Mouse (Mus musculus) c-Kit-positive CD71-positive TER-119-negative erythroid progenitor cells, embryonic 14.5 days (primary cell): ENCODE measurements around the gene Tmem213.
A peak's percentile ranks its signal among the peaks of the same experiment; 100 is the strongest.

ENCODE experiments used
- DNase-seq: peaks from one replicate; pipeline ENCODE4 v3.0.0-alpha.2; 2013; ENCODE audit warnings: low read depth

Tmem213 gene

DNA sequence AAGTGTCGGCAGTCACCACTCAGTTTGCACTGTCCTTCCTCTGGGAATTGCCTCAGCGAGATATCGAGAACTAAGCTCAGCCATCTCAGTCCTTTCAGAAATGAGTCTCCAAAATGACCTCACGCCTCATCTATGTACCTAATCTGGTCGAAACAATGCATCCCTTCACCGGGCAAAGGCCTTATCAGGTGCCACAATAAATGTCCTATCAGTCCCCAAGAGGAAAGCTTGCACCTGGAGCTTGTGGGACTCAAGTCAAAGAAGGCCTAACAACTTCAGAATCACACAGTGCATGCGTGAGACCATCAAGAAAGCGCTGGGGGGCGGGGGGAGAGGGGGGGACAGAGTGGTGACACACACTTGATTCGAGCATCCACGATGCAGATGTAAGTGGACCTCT, 43.2 kb downstream of the Tmem213 start:
- peak; percentile 6 for DNase-seq

GRCm38 (mm10) chr6:38156204-38156603, 47.1 kb downstream of the Tmem213 start:
- no peak for DNase-seq

GRCm38 (mm10) chr6:38157925-38158324, 48.9 kb downstream of the Tmem213 start:
- DNase-seq = no peak

- no peak for DNase-seq
These were observed 50.5 kb downstream of the Tmem213 start for GRCm38 (mm10) chr6:38159576-38159975.

GRCm38 (mm10) chr6:38160102-38160501, 51.0 kb downstream of the Tmem213 start:
- peak; percentile 64 for DNase-seq

- no peak for DNase-seq
These were observed 51.5 kb downstream of the Tmem213 start for GRCm38 (mm10) chr6:38160556-38160955.

GRCm38 (mm10) chr6:38162825-38163504, 53.9 kb downstream of the Tmem213 start:
- DNase-seq = no peak

DNA sequence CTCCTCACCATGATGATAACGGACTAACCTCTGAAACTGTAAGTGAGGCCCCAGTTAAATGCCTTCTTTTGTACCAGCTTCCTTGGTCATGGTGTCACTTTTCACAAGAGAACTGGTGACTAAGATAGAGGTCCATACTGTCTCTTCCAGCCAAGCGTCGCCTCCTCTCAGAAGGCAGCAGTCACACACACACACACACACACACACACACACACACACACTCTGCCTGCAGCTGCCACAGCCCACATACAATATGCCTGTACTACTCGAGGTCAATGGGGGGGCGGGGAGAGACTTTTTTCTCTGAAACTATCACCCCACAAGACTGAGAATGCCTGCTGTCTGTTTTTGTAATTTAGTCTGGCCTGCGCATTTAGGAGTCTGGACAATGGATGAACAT, 55.6 kb downstream of the Tmem213 start:
- no peak for DNase-seq

DNA sequence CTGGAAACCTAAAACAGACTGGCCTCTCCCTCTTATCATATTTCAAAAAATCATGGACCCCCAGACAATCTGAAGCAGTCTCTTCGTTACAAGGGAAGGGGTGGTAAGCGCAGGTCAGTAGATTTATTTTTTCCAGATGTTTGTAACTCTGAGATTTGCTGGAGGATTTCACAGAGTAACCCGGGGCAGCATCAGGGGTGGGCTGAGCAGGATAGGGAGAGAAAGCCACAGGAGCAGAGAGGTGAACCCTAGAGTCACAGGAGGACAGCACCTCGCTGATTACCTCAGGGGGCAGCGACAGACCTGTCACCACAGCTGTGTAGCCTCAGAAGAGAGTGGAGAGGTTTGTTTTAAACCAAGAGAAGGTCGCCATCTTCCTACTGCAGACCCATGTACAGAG, 56.3 kb downstream of the Tmem213 start:
- DNase-seq = no peak
